Comparison of ENCODE assay signal across 8 mouse cellular contexts in the genomic region with DNA sequence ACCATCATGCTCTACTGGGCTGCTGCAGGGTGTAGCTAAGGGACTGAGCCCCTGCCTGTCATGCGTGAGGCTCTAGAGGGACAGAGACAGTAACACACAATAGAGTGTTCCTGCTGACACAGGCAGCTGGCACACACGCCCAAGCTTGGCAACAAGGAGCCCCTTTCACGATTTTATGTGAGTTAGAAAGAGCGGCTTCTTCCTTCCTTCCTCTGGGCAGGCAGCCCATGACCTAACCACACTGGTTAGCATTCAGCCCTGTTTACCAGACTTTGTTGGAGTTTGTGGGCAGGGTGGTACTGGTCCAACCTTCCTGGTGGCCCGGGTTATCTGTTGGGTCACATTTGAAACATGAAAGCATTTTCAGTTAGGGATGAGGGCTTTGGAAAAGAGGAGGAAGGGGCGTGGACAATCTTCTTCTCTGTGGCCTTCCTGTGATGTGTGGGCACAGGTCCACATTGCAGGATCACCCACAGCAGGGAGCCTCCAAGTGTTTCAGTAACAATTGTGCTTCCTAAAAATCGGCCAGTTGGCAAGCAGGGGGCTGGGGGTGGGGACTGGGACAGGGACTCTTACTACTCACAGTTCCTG. TPM values are rescaled to one million over a fixed set of nuclear protein-coding genes. Genes with fewer than 3 reads are reported as not detected.
DNase-seq lines count a peak whose midpoint lies in the region; ATAC-seq lines count a peak whose summit lies in the region.

No protein-coding gene starts in this region.

- H3K4me2 ChIP-seq in hindbrain, embryonic 12.5 days (replicated peaks) = no peak overlapping the region
- no peak overlapping the region for H3K4me2 ChIP-seq in hindbrain, embryonic 11.5 days (replicated peaks; ENCODE audit: low read depth, low read length)

- no peak for DNase-seq in hindbrain, embryonic 11.5 days (ENCODE audit: low spot score)
- peak; percentile 71 for DNase-seq in adipocyte (ENCODE audit: low spot score)
- peak; percentile 41 to 44 for DNase-seq in frontal cortex, postnatal 36 days (ENCODE audit: low spot score in 2 of 2)
- peak; percentile 58 to 61 for DNase-seq in layer of hippocampus, adult 8-10 months (ENCODE audit: low spot score in 2 of 2)
- peak; percentile 72 for DNase-seq in lung, postnatal 36 days
- no peak for DNase-seq in yolk sac, embryonic 10.5 days (ENCODE audit: low spot score)

- H3K4me3 ChIP-seq in hindbrain, embryonic 12.5 days = no peak overlapping the region
- H3K4me3 ChIP-seq in hindbrain, embryonic 11.5 days (ENCODE audit: low read depth, low read length) = no peak overlapping the region

- no peaks in the 10 kb centered on the region for H3K4me1 ChIP-seq in hindbrain, embryonic 12.5 days
- H3K4me1 ChIP-seq in hindbrain, embryonic 11.5 days (replicated peaks; ENCODE audit: control insufficient read depth, insufficient read depth, low read length) = no peaks in the 10 kb centered on the region

- no peaks in the 10 kb centered on the region for H3K36me3 ChIP-seq in hindbrain, embryonic 12.5 days
- H3K36me3 ChIP-seq in hindbrain, embryonic 11.5 days (ENCODE audit: control insufficient read depth, insufficient read depth, low read length) = no peaks in the 10 kb centered on the region

- 53% methylated on average over 7 of the region's 7 CpGs for WGBS in hindbrain, embryonic 12.5 days
- 66% methylated on average over 7 of the region's 7 CpGs for WGBS in hindbrain, embryonic 11.5 days

- peak overlapping the region; percentile 30; the same call in 1 of the 2 replicates for H3K27ac ChIP-seq in hindbrain, embryonic 12.5 days
- no peak overlapping the region for H3K27ac ChIP-seq in hindbrain, embryonic 11.5 days (ENCODE audit: low read depth, low read length)

- no peak for ATAC-seq in hindbrain, embryonic 12.5 days (ENCODE audit: low FRiP score)
- no peak for ATAC-seq in hindbrain, embryonic 11.5 days (ENCODE audit: low FRiP score)
- no peak for ATAC-seq in inflammation-experienced regulatory T-cells, adult 6 months

- no peak overlapping the region for H3K9ac ChIP-seq in hindbrain, embryonic 12.5 days
- H3K9ac ChIP-seq in hindbrain, embryonic 11.5 days (ENCODE audit: low read depth, low read length) = no peak overlapping the region

- no peaks in the 10 kb centered on the region for H3K9me3 ChIP-seq in hindbrain, embryonic 12.5 days (replicated peaks)
- H3K9me3 ChIP-seq in hindbrain, embryonic 11.5 days (ENCODE audit: control insufficient read depth, low read length) = no peaks in the 10 kb centered on the region

- no peaks in the 10 kb centered on the region for H3K27me3 ChIP-seq in hindbrain, embryonic 12.5 days
- H3K27me3 ChIP-seq in hindbrain, embryonic 11.5 days (ENCODE audit: control insufficient read depth, insufficient read depth, low read length) = no peaks in the 10 kb centered on the region

RNA-seq across cellular contexts. Expression of a gene that starts 47.9 kb away (rescaled TPM):
- polyA plus RNA-seq in hindbrain, embryonic 12.5 days (2016; fragmentation: Nextera tagmentation; extraction: Ambion mirVana) = 168 and 182 TPM in 2 replicates
- 69.9 and 78.8 TPM in 2 replicates for polyA plus RNA-seq in hindbrain, embryonic 11.5 days (2014; fragmentation: Nextera tagmentation; extraction: Ambion mirVana)
- 10 to 100 TPM; 58.3 to 84.6 (median 74.1) TPM for total RNA-seq in layer of hippocampus, adult 8-10 months (2022)
- polyA plus RNA-seq in inflammation-experienced regulatory T-cells, adult 6 months (2017; shearing (Covaris generic)) = 1 to 10 TPM in 1 of 3 experiments, under 1 TPM in 2; 0.65 to 1.1 (median 0.73) TPM

Comparison
In these comparisons a context has a peak if more than half of its experiments do, and no peak if none do; other contexts are left out.
1. DNase-seq: peak in adipocyte (single experiment), frontal cortex, postnatal 36 days (2 of 2), layer of hippocampus, adult 8-10 months (2 of 2) and lung, postnatal 36 days (single experiment); none in hindbrain, embryonic 11.5 days (single experiment) and yolk sac, embryonic 10.5 days (single experiment).
2. RNA of a gene that starts 47.9 kb away (polyA plus RNA-seq): 168 to 182 TPM in hindbrain, embryonic 12.5 days and 69.9 to 78.8 TPM in hindbrain, embryonic 11.5 days; 0.65 to 1.1 TPM in inflammation-experienced regulatory T-cells, adult 6 months; every median in the first group is over 10 times any median in the second.